Mouse (Mus musculus) neural tube, embryonic 14.5 days (tissue): ENCODE results near the gene Angptl1. TPM values are rescaled to one million over a fixed set of nuclear protein-coding genes. Genes with fewer than 3 reads are reported as not detected.

Source experiments
- ATAC-seq: fragments of 200-750 bp; cut with Nextera tagmentation; 2 replicates; pipeline ENCODE4 v1.8.0; 2017; ENCODE audit warnings: low read depth, mild to moderate bottlenecking, moderate TSS enrichment, moderate library complexity
- H3K27ac ChIP-seq: fragments of 300-500 bp; sonication (generic); 2 replicates; pipeline ENCODE4 v1.5.1; 2014; ENCODE audit warnings: low read depth, mild to moderate bottlenecking, control low read depth, low read length, moderate library complexity, mixed read lengths
- H3K27me3 ChIP-seq: fragments of 300-500 bp; sonication (generic); 2 replicates; pipeline ENCODE4 v1.6.1; 2014; ENCODE audit warnings: low read length; ENCODE audit not compliant: control insufficient read depth, insufficient read depth
- H3K36me3 ChIP-seq: fragments of 300-500 bp; sonication (generic); 2 replicates; pipeline ENCODE4 v1.6.1; 2014; ENCODE audit warnings: low read length, mixed read lengths; ENCODE audit not compliant: control insufficient read depth, insufficient read depth
- H3K4me1 ChIP-seq: fragments of 300-500 bp; sonication (generic); 2 replicates; pipeline ENCODE4 v1.6.1; 2014; ENCODE audit warnings: low read length; ENCODE audit not compliant: control insufficient read depth, insufficient read depth
- H3K4me2 ChIP-seq: fragments of 300-500 bp; sonication (generic); 2 replicates; pipeline ENCODE4 v1.6.1; 2014; ENCODE audit warnings: mild to moderate bottlenecking, low read depth, low read length, control low read depth
- H3K4me3 ChIP-seq: fragments of 300-500 bp; sonication (generic); 2 replicates; pipeline ENCODE4 v1.5.1; 2014; ENCODE audit warnings: low read depth, low read length, control low read depth, mixed read lengths
- H3K9ac ChIP-seq: fragments of 300-500 bp; sonication (generic); replicated peaks from 2 replicates; pipeline ENCODE4 v1.6.1; 2014; ENCODE audit warnings: low read depth, mild to moderate bottlenecking, control low read depth, low read length, mixed read lengths
- H3K9me3 ChIP-seq: fragments of 300-500 bp; sonication (generic); 2 replicates; pipeline ENCODE4 v1.6.1; 2016; ENCODE audit warnings: low read length; ENCODE audit not compliant: control insufficient read depth
- WGBS: fragments of 180-500 bp; shearing (Covaris S2); extraction: QIAGEN DNeasy Blood & Tissue Kit; methylation state at CpG from one replicate; pipeline ENCODE4 v1.1.7; 2014; 5-methylcytosine and 5-hydroxymethylcytosine counted together
- polyA plus RNA-seq: library from polyadenylated mRNA; unstranded; fragments of >200 nt; fragmentation: Nextera tagmentation; extraction: Ambion mirVana; gene quantifications from 2 replicates; pipeline ENCODE4 v1.2.1, GENCODE M21; 2014

The Angptl1 gene
- polyA plus RNA-seq, 1 experiment from 2014 or later: 1.7 TPM

- ATAC-seq: no peak
- Histone ChIP-seq H3K27ac (no peak overlapping the region), H3K9ac (no peak overlapping the region), H3K4me3 (no peak overlapping the region), H3K36me3 (no peaks in the 10 kb centered on the region), H3K9me3 (no peaks in the 10 kb centered on the region), H3K4me1 (no peaks in the 10 kb centered on the region), H3K4me2 (no peak overlapping the region), H3K27me3 (no peaks in the 10 kb centered on the region)
- 90% methylated on average over 8 of the region's 8 CpGs for WGBS
Measured at GRCm38 (mm10) chr1:156860266-156860665, 21.9 kb downstream of the Angptl1 start.

- H3K4me3 ChIP-seq: no peak overlapping the region
- no peaks in the 10 kb centered on the region for H3K9me3 ChIP-seq
- 37% methylated on average over 4 of the region's 4 CpGs for WGBS
- no peak overlapping the region for H3K9ac ChIP-seq
- no peaks in the 10 kb centered on the region for H3K4me1 ChIP-seq
- H3K36me3 ChIP-seq: no peaks in the 10 kb centered on the region
- ATAC-seq: no peak
- H3K27me3 ChIP-seq: no peaks in the 10 kb centered on the region
- H3K4me2 ChIP-seq: no peak overlapping the region
- no peak overlapping the region for H3K27ac ChIP-seq
Measured at GRCm38 (mm10) chr1:156861475-156862043, 23.2 kb downstream of the Angptl1 start.

GRCm38 (mm10) chr1:156863726-156864125 lies 25.4 kb downstream of the Angptl1 start:
- no peak overlapping the region for H3K27ac ChIP-seq
- WGBS: 58% methylated on average over 3 of the region's 3 CpGs
- no peak overlapping the region for H3K9ac ChIP-seq
- no peaks in the 10 kb centered on the region for H3K9me3 ChIP-seq
- H3K27me3 ChIP-seq: no peaks in the 10 kb centered on the region
- H3K4me1 ChIP-seq: no peaks in the 10 kb centered on the region
- H3K36me3 ChIP-seq: no peaks in the 10 kb centered on the region
- ATAC-seq: no peak
- no peak overlapping the region for H3K4me3 ChIP-seq
- H3K4me2 ChIP-seq: no peak overlapping the region

- Histone ChIP-seq H3K9ac (no peak overlapping the region), H3K27me3 (no peaks in the 10 kb centered on the region), H3K36me3 (no peaks in the 10 kb centered on the region), H3K4me1 (no peaks in the 10 kb centered on the region), H3K27ac (no peak overlapping the region), H3K9me3 (no peaks in the 10 kb centered on the region), H3K4me2 (no peak overlapping the region), H3K4me3 (no peak overlapping the region)
- 39% methylated on average over 3 of the region's 3 CpGs for WGBS
- ATAC-seq: no peak
Measured at GRCm38 (mm10) chr1:156864240-156864639, 25.9 kb downstream of the Angptl1 start.

GRCm38 (mm10) chr1:156870028-156870427 lies 31.7 kb downstream of the Angptl1 start:
- H3K36me3 ChIP-seq: no peaks in the 10 kb centered on the region
- WGBS: 94% methylated on average over 5 of the region's 5 CpGs

GRCm38 (mm10) chr1:156870616-156871015 lies 32.3 kb downstream of the Angptl1 start:
- no peak for ATAC-seq
- Histone ChIP-seq H3K4me2 (no peak overlapping the region), H3K9ac (no peak overlapping the region), H3K4me1 (no peaks in the 10 kb centered on the region), H3K27me3 (no peaks in the 10 kb centered on the region), H3K4me3 (no peak overlapping the region), H3K27ac (no peak overlapping the region), H3K36me3 (no peaks in the 10 kb centered on the region), H3K9me3 (no peaks in the 10 kb centered on the region)
- WGBS: 93% methylated on average over 4 of the region's 4 CpGs

More at GRCm38 (mm10) chr1:156870028-156870427, 31.7 kb downstream of the Angptl1 start:
- Histone ChIP-seq H3K4me3 (no peak overlapping the region), H3K9me3 (no peaks in the 10 kb centered on the region), H3K9ac (no peak overlapping the region), H3K4me2 (no peak overlapping the region), H3K4me1 (no peaks in the 10 kb centered on the region), H3K27ac (no peak overlapping the region), H3K27me3 (no peaks in the 10 kb centered on the region)
- ATAC-seq: no peak

- no peak overlapping the region for H3K4me3 ChIP-seq
- peaks cover 19% of the 10 kb centered on the region for H3K36me3 ChIP-seq
- 53% methylated on average over 2 of the region's 2 CpGs for WGBS
- no peak overlapping the region for H3K9ac ChIP-seq
- no peak for ATAC-seq
- no peaks in the 10 kb centered on the region for H3K4me1 ChIP-seq
- H3K27me3 ChIP-seq: no peaks in the 10 kb centered on the region
- no peaks in the 10 kb centered on the region for H3K9me3 ChIP-seq
- no peak overlapping the region for H3K4me2 ChIP-seq
- H3K27ac ChIP-seq: no peak overlapping the region
Measured at GRCm38 (mm10) chr1:156884782-156885181, 46.4 kb downstream of the Angptl1 start.

GRCm38 (mm10) chr1:156885879-156886278 lies 47.5 kb downstream of the Angptl1 start:
- no peak for ATAC-seq
- H3K36me3 ChIP-seq: peaks cover 19% of the 10 kb centered on the region
- H3K4me1 ChIP-seq: no peaks in the 10 kb centered on the region

GRCm38 (mm10) chr1:156888830-156889229 lies 50.5 kb downstream of the Angptl1 start:
- no peak for ATAC-seq
- no peak overlapping the region for H3K27ac ChIP-seq
- no peaks in the 10 kb centered on the region for H3K9me3 ChIP-seq
- no peaks in the 10 kb centered on the region for H3K27me3 ChIP-seq
- peaks cover 7% of the 10 kb centered on the region for H3K36me3 ChIP-seq
- 89% methylated on average over 4 of the region's 4 CpGs for WGBS
- H3K4me1 ChIP-seq: no peaks in the 10 kb centered on the region
- H3K4me2 ChIP-seq: no peak overlapping the region
- no peak overlapping the region for H3K4me3 ChIP-seq
- no peak overlapping the region for H3K9ac ChIP-seq

More at GRCm38 (mm10) chr1:156885879-156886278, 47.5 kb downstream of the Angptl1 start:
- H3K27me3 ChIP-seq: no peaks in the 10 kb centered on the region
- H3K27ac ChIP-seq: no peak overlapping the region
- no peak overlapping the region for H3K4me3 ChIP-seq
- WGBS: 88% methylated on average over 2 of the region's 2 CpGs
- H3K9ac ChIP-seq: no peak overlapping the region
- no peak overlapping the region for H3K4me2 ChIP-seq
- H3K9me3 ChIP-seq: no peaks in the 10 kb centered on the region
